Mouse (Mus musculus) heart, embryonic 16.5 days (tissue): ENCODE results near the gene Cers5. TPM values are rescaled to one million over a fixed set of nuclear protein-coding genes. Genes with fewer than 3 reads are reported as not detected.
A peak's percentile ranks its signal among the peaks of the same experiment; 100 is the strongest.
"Not testable (repeated sequence)": the region's sequence is repeated elsewhere in the genome, so short reads cannot be mapped to it uniquely, and the experiment has no call there.

ENCODE experiments used
- ATAC-seq: fragments of 200-750 bp; cut with Nextera tagmentation; replicated peaks from 2 replicates; pipeline ENCODE4 v1.8.0; 2017; ENCODE audit warnings: moderate number of reproducible peaks; ENCODE audit not compliant: insufficient read depth, low FRiP score; ENCODE audit errors: extremely low read depth
- H3K27ac ChIP-seq: fragments of 300-500 bp; sonication (generic); 2 replicates; pipeline ENCODE4 v1.5.1; 2014; ENCODE audit warnings: mild to moderate bottlenecking, low read length, control low read depth, moderate library complexity
- H3K27me3 ChIP-seq: fragments of 300-500 bp; sonication (generic); 2 replicates; pipeline ENCODE4 v1.6.1; 2014; ENCODE audit warnings: low read length, mixed read lengths; ENCODE audit not compliant: control insufficient read depth, insufficient read depth
- H3K36me3 ChIP-seq: fragments of 300-500 bp; sonication (generic); 2 replicates; pipeline ENCODE4 v1.6.1; 2014; ENCODE audit not compliant: control insufficient read depth, insufficient read depth
- H3K4me1 ChIP-seq: fragments of 300-500 bp; sonication (generic); 2 replicates; pipeline ENCODE4 v1.6.1; 2014; ENCODE audit warnings: low read length, mixed read lengths; ENCODE audit not compliant: control insufficient read depth, insufficient read depth
- H3K4me2 ChIP-seq: fragments of 300-500 bp; sonication (generic); 2 replicates; pipeline ENCODE4 v1.6.1; 2014; ENCODE audit warnings: low read depth, mild to moderate bottlenecking, control low read depth, low read length
- H3K4me3 ChIP-seq: fragments of 300-500 bp; sonication (generic); 2 replicates; pipeline ENCODE4 v1.5.1; 2014; ENCODE audit warnings: mild to moderate bottlenecking, control low read depth, low read length
- H3K9ac ChIP-seq: fragments of 300-500 bp; sonication (generic); 2 replicates; pipeline ENCODE4 v1.6.1; 2014; ENCODE audit warnings: low read length, control low read depth
- H3K9me3 ChIP-seq: fragments of 300-500 bp; sonication (generic); replicated peaks from 2 replicates; pipeline ENCODE4 v1.6.1; 2016; ENCODE audit warnings: low read length; ENCODE audit not compliant: control insufficient read depth
- WGBS: fragments of 180-500 bp; shearing (Covaris S2); extraction: QIAGEN DNeasy Blood & Tissue Kit; methylation state at CpG from one replicate; pipeline ENCODE4 v1.1.7; 2014; 5-methylcytosine and 5-hydroxymethylcytosine counted together
- polyA plus RNA-seq: library from polyadenylated mRNA; unstranded; fragments of >200 nt; fragmentation: Nextera tagmentation; extraction: Ambion mirVana; gene quantifications from 2 replicates; pipeline ENCODE4 v1.2.1, GENCODE M21; 2015

Gene Cers5
- polyA plus RNA-seq, 1 experiment from 2014 or later: 50.7 TPM

- Histone ChIP-seq H3K27ac (no peak overlapping the region), H3K9ac (no peak overlapping the region), H3K36me3 (peaks cover 64% of the 10 kb centered on the region), H3K27me3 (no peaks in the 10 kb centered on the region), H3K4me3 (no peak overlapping the region), H3K9me3 (no peaks in the 10 kb centered on the region), H3K4me2 (no peak overlapping the region), H3K4me1 (peaks cover 23% of the 10 kb centered on the region)
- ATAC-seq: no peak
- WGBS: 95% methylated on average over 13 of the region's 13 CpGs
Measured at GRCm38 (mm10) chr15:99708176-99708575, 64.5 kb downstream of the Cers5 start.

- WGBS: 69% methylated on average over 11 of the region's 11 CpGs
- Histone ChIP-seq H3K4me2 (peak within 1 kb of the TSS; percentile 82), H3K27me3 (no peaks in the 10 kb centered on the region), H3K9ac (peak within 1 kb of the TSS; percentile 70), H3K4me1 (peaks cover 37% of the 10 kb centered on the region), H3K36me3 (peaks cover 42% of the 10 kb centered on the region), H3K9me3 (no peaks in the 10 kb centered on the region), H3K4me3 (peak within 1 kb of the TSS; percentile 42), H3K27ac (peak within 1 kb of the TSS; percentile 95)
- ATAC-seq: no peak
Measured at GRCm38 (mm10) chr15:99705440-99706048, 67.1 kb downstream of the Cers5 start, which contains the start of gene Gm17349. TSS of gene Gm17349 (minus strand) at chr15:99705490.

GRCm38 (mm10) chr15:99704881-99705280 lies 67.8 kb downstream of the Cers5 start:
- Histone ChIP-seq H3K36me3 (peaks cover 36% of the 10 kb centered on the region), H3K9me3 (no peaks in the 10 kb centered on the region), H3K27ac (peak overlapping the region; percentile 95), H3K4me3 (peak overlapping the region; percentile 42), H3K9ac (peak overlapping the region; percentile 70), H3K4me1 (peaks cover 37% of the 10 kb centered on the region), H3K4me2 (peak overlapping the region; percentile 82), H3K27me3 (no peaks in the 10 kb centered on the region)
- WGBS: 37% methylated on average over 7 of the region's 7 CpGs
- peak; percentile 54 for ATAC-seq

- peak overlapping the region; percentile 95 for H3K27ac ChIP-seq
- no peaks in the 10 kb centered on the region for H3K9me3 ChIP-seq
- peak overlapping the region; percentile 82 for H3K4me2 ChIP-seq
- H3K27me3 ChIP-seq: no peaks in the 10 kb centered on the region
- no peak for ATAC-seq
- H3K36me3 ChIP-seq: peaks cover 29% of the 10 kb centered on the region
- peak overlapping the region; percentile 70 for H3K9ac ChIP-seq
- peak overlapping the region; percentile 42 for H3K4me3 ChIP-seq
- WGBS: 38% methylated on average over 23 of the region's 23 CpGs
- peaks cover 37% of the 10 kb centered on the region for H3K4me1 ChIP-seq
Measured at GRCm38 (mm10) chr15:99704041-99704681, 68.5 kb downstream of the Cers5 start.

- H3K9ac ChIP-seq: peak overlapping the region; percentile 70; the same call in 1 of the 2 replicates
- peak overlapping the region; percentile 82 for H3K4me2 ChIP-seq
- no peak for ATAC-seq
- peak overlapping the region; percentile 95 for H3K27ac ChIP-seq
- 65% methylated on average over 5 of the region's 5 CpGs for WGBS
- H3K4me1 ChIP-seq: peaks cover 37% of the 10 kb centered on the region
- H3K9me3 ChIP-seq: no peaks in the 10 kb centered on the region
- H3K4me3 ChIP-seq: peak overlapping the region; percentile 42
- H3K27me3 ChIP-seq: 0 out of 2 replicates have a peak, but pooled peaks cover 2% of the 10 kb centered on the region
- peaks cover 24% of the 10 kb centered on the region for H3K36me3 ChIP-seq
Measured at GRCm38 (mm10) chr15:99703676-99704040, 69.0 kb downstream of the Cers5 start.

GRCm38 (mm10) chr15:99703104-99703503 lies 69.6 kb downstream of the Cers5 start:
- peak overlapping the region; percentile 95 for H3K27ac ChIP-seq

GRCm38 (mm10) chr15:99701999-99702900 lies 70.4 kb downstream of the Cers5 start, which contains the start of gene Smarcd1:
TSS of gene Smarcd1 (plus strand) at chr15:99702129.
- Histone ChIP-seq H3K4me2 (peak within 1 kb of the TSS; percentile 82), H3K36me3 (peaks cover 10% of the 10 kb centered on the region), H3K4me3 (peak within 1 kb of the TSS; percentile 71), H3K4me1 (peaks cover 39% of the 10 kb centered on the region), H3K9me3 (no peaks in the 10 kb centered on the region), H3K9ac (peak within 1 kb of the TSS; percentile 89), H3K27ac (peak within 1 kb of the TSS; percentile 95), H3K27me3 (0 out of 2 replicates have a peak, but pooled peaks cover 4% of the 10 kb centered on the region)
- under 1% methylated on average over 66 of the region's 71 CpGs for WGBS
- peak; percentile 87 for ATAC-seq

More at GRCm38 (mm10) chr15:99703104-99703503, 69.6 kb downstream of the Cers5 start:
- Histone ChIP-seq H3K9me3 (no peaks in the 10 kb centered on the region), H3K4me2 (peak overlapping the region; percentile 82), H3K4me1 (peaks cover 39% of the 10 kb centered on the region), H3K27me3 (0 out of 2 replicates have a peak, but pooled peaks cover 4% of the 10 kb centered on the region), H3K4me3 (peak overlapping the region; percentile 71), H3K9ac (peak overlapping the region; percentile 89), H3K36me3 (peaks cover 18% of the 10 kb centered on the region)
- WGBS: 63% methylated on average over 9 of the region's 9 CpGs
- no peak for ATAC-seq

- not testable (repeated sequence) for ATAC-seq, H3K9me3 ChIP-seq, H3K36me3 ChIP-seq, H3K27me3 ChIP-seq
- Histone ChIP-seq H3K4me1 (peaks cover 39% of the 10 kb centered on the region), H3K4me3 (peak overlapping the region; percentile 71), H3K4me2 (peak overlapping the region; percentile 59), H3K27ac (peak overlapping the region; percentile 95), H3K9ac (peak overlapping the region; percentile 89)
- WGBS: 36% methylated on average over 16 of the region's 16 CpGs
Measured at GRCm38 (mm10) chr15:99701640-99701998, 71.1 kb downstream of the Cers5 start.
